Mouse (Mus musculus): ENCODE measurements around the gene Rsl1d1.
A peak's percentile ranks its signal among the peaks of the same experiment; 100 is the strongest.

Rsl1d1 gene

GRCm38 (mm10) chr16:11202571-11203554 is at the start of gene Rsl1d1:
TSS of gene Rsl1d1 (minus strand) at chr16:11203331.
- DNase-seq (ENCODE audit: low read depth, low spot score), result peak; percentile 88

- no peak for DNase-seq (ENCODE audit: low read depth, low spot score)
These were observed 44.7 kb upstream of the Rsl1d1 start for GRCm38 (mm10) chr16:11247791-11248190.

DNA sequence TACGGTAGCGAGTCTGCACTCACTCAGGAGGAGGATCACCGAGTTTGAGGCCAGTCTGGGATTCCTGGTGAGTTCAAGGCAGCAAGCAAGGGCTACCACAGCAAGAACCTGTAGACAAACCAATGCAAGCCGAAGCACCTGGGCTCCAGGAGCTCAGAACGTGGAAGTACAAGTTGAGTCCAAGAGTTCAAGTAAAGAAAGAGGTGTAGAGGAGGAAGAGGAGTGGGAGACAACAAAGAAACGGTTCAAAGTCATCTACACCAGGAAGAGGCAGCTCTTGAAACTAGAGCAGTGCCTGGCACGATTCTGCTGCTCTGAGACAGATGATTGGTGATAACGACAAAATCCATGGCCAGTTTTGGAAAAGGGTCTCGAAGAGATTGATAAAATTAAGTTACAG is 42.6 kb upstream of the Rsl1d1 start:
- DNase-seq (ENCODE audit: low read depth, low spot score), result no peak

- no peak for DNase-seq (ENCODE audit: low read depth, low spot score)
These were observed 39.3 kb upstream of the Rsl1d1 start for GRCm38 (mm10) chr16:11242401-11242800.

GRCm38 (mm10) chr16:11217801-11218200 is 14.7 kb upstream of the Rsl1d1 start:
- no peak for DNase-seq (ENCODE audit: low read depth, low spot score)

GRCm38 (mm10) chr16:11203600-11204390 is 664 bp upstream of the Rsl1d1 start:
- no peak for DNase-seq (ENCODE audit: low read depth, low spot score)

- no peak for DNase-seq (ENCODE audit: low read depth, low spot score)
These were observed 1.3 kb downstream of the Rsl1d1 start for GRCm38 (mm10) chr16:11201740-11202394.

DNA sequence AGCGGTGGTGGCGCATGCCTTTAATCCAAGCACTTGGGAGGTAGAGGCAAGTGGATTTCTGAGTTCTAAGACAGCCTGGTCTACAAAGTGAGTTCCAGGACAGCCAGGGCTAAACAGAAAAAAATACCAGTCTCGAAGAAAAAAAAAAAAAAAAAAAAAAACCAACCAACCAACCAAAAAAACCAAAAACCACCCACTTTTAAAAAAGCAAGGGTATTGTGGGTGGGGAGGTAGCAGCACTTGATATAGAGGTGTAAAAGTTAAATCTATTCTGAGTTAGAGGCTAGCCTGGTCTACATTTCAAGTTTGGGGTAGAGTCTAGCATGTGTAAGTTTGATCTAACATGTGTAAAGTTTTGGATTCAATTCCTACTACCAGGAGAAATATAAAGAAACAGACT is 2.9 kb downstream of the Rsl1d1 start:
- DNase-seq (ENCODE audit: low read depth, low spot score), result no peak

GRCm38 (mm10) chr16:11198467-11198866 is 4.7 kb downstream of the Rsl1d1 start:
- no peak for DNase-seq (ENCODE audit: low read depth, low spot score)

DNA sequence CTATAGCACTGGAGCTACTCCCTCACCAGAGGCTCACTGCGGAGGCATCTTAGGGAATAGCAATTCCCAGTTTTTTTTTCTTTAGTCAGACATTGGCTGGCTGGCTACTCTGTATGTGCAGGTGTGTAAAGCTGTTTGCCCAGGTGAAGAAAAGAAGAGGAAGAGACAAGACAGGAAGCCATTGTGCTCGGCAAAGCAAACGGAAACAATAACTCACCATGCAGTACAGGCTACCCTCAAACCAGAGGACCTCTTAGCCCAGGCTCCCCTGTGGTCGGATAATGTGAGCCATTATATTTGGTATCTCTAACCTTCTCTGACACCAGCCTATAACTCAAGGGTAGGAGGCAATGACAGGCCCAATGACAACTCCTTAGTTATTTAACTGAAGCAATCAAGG is 6.1 kb downstream of the Rsl1d1 start:
- no peak for DNase-seq (ENCODE audit: low read depth, low spot score)

DNA sequence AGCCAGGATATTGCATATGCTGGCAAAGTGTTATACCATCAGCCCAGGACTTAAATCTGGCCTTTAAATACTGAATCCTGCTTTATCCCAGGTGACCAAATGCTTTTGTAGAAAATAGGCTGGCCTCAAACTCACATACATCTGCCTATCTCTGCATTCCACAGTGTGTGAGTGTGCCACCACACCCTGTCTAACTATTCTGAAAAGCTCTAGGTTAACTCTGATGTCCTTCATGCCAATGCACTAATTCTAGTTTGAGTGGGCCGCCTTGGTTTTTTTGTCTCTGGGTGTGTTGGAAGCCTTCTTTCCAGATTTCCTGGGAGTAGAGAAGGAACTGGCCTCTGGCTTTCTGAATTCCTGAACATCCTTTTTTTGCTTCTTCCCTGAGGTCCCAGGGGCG is 9.9 kb downstream of the Rsl1d1 start:
- no peak for DNase-seq (ENCODE audit: low read depth, low spot score)

DNA sequence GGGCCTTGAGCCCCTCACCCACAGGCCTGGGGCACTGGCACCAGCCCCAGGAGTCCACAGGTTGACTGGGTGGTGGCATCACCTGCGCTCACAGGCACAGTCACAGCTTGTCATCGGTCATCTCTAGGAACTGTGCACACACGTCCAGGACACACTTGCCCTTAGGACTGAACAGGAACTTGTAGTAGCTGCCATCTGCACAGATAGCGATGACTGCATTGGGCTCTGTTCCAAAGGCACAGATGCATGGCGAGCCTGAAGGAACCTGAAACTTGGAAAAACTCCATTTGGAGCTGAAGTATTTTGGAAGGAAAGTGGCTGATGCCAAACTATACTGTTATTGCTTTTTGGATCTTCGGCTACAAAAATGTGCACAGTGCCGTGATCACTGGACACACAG is 13.0 kb downstream of the Rsl1d1 start:
- DNase-seq (ENCODE audit: low read depth, low spot score), result no peak

DNA sequence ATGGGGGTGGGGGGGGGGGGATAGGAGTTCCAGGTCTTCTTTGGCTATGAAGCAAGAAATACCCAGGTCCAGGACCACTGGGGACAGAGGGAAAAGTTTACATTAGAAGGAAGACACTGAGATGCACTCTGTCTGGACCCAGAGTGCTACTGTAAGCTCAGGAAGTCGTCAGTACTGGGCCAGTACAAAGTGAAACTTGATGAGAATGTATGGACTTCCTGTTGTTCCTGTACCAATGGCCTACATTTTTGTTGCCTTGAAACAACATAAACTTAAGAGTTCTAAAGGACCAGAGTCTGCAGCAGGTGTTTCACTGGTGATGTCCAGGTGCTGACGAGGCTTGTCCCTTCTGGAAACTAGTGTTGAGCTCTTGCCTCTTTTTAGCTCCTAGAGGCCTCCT is 25.7 kb downstream of the Rsl1d1 start:
- no peak for DNase-seq (ENCODE audit: low read depth, low spot score)

DNA sequence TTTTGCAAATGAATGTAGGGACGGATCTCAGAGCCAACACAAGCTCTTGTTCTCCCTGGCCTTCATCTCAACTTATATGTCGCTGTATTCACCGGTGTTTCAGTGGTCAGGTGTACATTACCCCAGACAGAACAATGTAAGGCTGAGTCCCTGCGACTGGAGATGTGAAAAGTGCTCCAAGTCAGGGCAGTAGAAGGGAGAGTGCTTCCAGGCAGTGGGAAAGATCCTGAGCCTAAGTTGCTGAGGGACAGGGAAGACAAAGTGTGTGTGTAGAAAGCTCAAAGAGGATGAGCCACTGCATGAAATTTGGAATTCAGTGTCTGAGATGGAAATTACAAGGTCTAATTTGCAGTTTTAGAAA is 26.3 kb downstream of the Rsl1d1 start:
- DNase-seq (ENCODE audit: low read depth, low spot score), result no peak

DNA sequence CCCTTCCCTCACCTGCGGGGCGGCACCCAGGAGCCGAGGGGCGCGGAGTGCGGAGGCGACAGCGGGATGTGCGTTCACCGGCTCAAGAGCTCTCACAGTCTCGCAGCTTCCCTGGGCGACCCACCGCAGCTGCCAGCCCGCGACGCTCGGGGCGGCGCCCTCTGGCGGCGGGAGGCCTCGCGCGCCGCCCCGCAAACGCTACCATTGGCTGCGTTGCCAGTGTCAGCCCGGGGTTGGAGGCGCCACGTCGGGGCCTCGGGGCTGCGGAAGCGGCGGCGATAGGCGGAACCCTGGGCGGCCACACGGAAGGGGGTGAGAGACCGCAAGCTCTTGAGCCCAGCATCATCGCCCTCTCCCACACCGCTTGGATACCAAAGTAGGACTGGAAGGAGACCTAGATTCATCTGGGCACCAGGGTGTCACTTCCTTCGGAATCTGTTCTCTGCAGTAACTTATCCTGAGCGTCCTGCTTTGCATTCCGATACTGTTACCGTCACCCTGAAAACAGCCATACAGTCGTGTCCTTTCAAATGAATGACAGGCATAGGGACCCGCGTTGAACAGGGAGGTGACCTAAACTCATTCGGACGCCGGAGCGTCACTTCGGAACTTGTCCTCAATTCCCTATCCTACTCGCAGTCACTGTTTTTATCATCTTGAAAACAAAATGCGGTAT is 26.8 kb downstream of the Rsl1d1 start, which contains the start of gene Zc3h7a:
Gene Zc3h7a (minus strand): TSS at position 186 of the 676 bp plus-strand sequence.
- peak; percentile 80 for DNase-seq (ENCODE audit: low read depth, low spot score)

GRCm38 (mm10) chr16:11175489-11176207 is 27.5 kb downstream of the Rsl1d1 start:
- DNase-seq (ENCODE audit: low read depth, low spot score), result peak; percentile 8

DNA sequence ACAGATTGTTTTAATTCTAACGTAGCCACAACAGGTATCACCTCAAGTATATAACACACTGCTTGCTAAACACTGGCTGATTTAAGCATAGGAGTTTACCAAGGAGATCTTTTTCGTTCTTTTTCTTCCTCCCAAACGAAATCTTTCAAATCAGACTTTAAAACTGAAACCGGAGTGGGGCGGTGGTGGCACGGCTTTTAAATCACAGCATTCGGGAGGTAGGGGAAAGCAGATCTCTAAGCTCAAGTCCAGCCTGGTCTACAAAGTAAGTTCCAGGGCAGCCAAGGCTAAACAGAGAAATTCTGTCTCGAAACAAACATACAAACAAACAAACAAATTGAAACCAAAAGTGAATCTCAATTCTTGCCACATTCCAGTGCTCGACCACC is 28.0 kb downstream of the Rsl1d1 start:
- DNase-seq (ENCODE audit: low read depth, low spot score), result peak; percentile 4

- peak; percentile 20 for DNase-seq (ENCODE audit: low read depth, low spot score)
These were observed 28.5 kb downstream of the Rsl1d1 start for GRCm38 (mm10) chr16:11174671-11175081.

- no peak for DNase-seq (ENCODE audit: low read depth, low spot score)
These were observed 31.5 kb downstream of the Rsl1d1 start for GRCm38 (mm10) chr16:11171679-11172078.

DNA sequence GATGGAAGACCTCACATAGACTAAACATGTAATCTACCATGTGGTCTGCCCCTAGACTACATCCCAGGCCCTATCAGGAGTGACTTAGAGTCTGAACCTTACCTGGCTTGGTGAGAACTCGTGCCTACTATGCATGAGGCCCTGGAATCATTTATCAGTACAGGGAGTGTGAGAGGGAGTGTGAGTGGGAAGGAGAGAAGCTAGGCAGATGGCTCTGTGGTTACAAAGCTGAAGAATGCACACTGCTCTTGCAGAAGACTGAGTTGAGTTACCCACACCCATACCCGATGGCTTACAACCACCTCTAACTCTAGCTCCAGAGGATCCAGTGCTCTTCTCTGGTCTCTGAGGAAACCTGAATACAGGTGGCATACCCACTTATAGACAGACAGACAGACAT is 36.7 kb downstream of the Rsl1d1 start:
- no peak for DNase-seq (ENCODE audit: low read depth, low spot score)
